Mouse (Mus musculus) forebrain, embryonic 14.5 days (tissue): ENCODE measurements around the gene Mtfr2. TPM values are rescaled to one million over a fixed set of nuclear protein-coding genes. Genes with fewer than 3 reads are reported as not detected.

Experiments used
- ATAC-seq: fragments of 200-750 bp; cut with Nextera tagmentation; 2 replicates; pipeline ENCODE4 v1.8.0; 2017; ENCODE audit warnings: mild to moderate bottlenecking, moderate library complexity
- DNase-seq: peaks from one replicate; pipeline ENCODE4 v3.0.0-alpha.2; 2015; ENCODE audit warnings: low spot score
- H3K27ac ChIP-seq: fragments of 300-500 bp; sonication (generic); 2 replicates; pipeline ENCODE4 v1.5.1; 2014; ENCODE audit warnings: low read depth, mild to moderate bottlenecking, control low read depth, low read length, moderate library complexity
- H3K27me3 ChIP-seq: fragments of 300-500 bp; sonication (generic); replicated peaks from 2 replicates; pipeline ENCODE4 v1.6.1; 2014; ENCODE audit warnings: low read length, control low read depth, mixed read lengths; ENCODE audit not compliant: control insufficient read depth, insufficient read depth
- H3K36me3 ChIP-seq: fragments of 300-500 bp; sonication (generic); 2 replicates; pipeline ENCODE4 v1.6.1; 2014; ENCODE audit warnings: low read length, control low read depth; ENCODE audit not compliant: control insufficient read depth, insufficient read depth
- H3K4me1 ChIP-seq: fragments of 300-500 bp; sonication (generic); 2 replicates; pipeline ENCODE4 v1.6.1; 2014; ENCODE audit warnings: antibody characterized with exemption, low read length, control low read depth; ENCODE audit not compliant: control insufficient read depth, insufficient read depth
- H3K4me2 ChIP-seq: fragments of 300-500 bp; sonication (generic); 2 replicates; pipeline ENCODE4 v1.6.1; 2014; ENCODE audit warnings: mild to moderate bottlenecking, control low read depth, low read length
- H3K4me3 ChIP-seq: fragments of 300-500 bp; sonication (generic); 2 replicates; pipeline ENCODE4 v1.5.1; 2014; ENCODE audit warnings: low read depth, low read length, control low read depth
- H3K9ac ChIP-seq: fragments of 300-500 bp; sonication (generic); 2 replicates; pipeline ENCODE4 v1.6.1; 2014; ENCODE audit warnings: mild to moderate bottlenecking, low read length, control low read depth, moderate library complexity
- H3K9me3 ChIP-seq: fragments of 300-500 bp; sonication (generic); replicated peaks from 2 replicates; pipeline ENCODE4 v1.6.1; 2016; ENCODE audit warnings: low read length, control low read depth, mixed read lengths; ENCODE audit not compliant: control insufficient read depth
- WGBS: fragments of 180-500 bp; shearing (Covaris S2); extraction: QIAGEN DNeasy Blood & Tissue Kit; methylation state at CpG from one replicate; pipeline ENCODE4 v1.1.7; 2014; 5-methylcytosine and 5-hydroxymethylcytosine counted together
- polyA plus RNA-seq: library from polyadenylated mRNA; unstranded; fragments of >200 nt; fragmentation: Nextera tagmentation; extraction: Ambion mirVana; gene quantifications from 2 replicates; pipeline ENCODE4 v1.2.1, GENCODE M21; 2014

Gene Mtfr2
- 0.80 and 1.1 TPM in 2 replicates for polyA plus RNA-seq

DNA sequence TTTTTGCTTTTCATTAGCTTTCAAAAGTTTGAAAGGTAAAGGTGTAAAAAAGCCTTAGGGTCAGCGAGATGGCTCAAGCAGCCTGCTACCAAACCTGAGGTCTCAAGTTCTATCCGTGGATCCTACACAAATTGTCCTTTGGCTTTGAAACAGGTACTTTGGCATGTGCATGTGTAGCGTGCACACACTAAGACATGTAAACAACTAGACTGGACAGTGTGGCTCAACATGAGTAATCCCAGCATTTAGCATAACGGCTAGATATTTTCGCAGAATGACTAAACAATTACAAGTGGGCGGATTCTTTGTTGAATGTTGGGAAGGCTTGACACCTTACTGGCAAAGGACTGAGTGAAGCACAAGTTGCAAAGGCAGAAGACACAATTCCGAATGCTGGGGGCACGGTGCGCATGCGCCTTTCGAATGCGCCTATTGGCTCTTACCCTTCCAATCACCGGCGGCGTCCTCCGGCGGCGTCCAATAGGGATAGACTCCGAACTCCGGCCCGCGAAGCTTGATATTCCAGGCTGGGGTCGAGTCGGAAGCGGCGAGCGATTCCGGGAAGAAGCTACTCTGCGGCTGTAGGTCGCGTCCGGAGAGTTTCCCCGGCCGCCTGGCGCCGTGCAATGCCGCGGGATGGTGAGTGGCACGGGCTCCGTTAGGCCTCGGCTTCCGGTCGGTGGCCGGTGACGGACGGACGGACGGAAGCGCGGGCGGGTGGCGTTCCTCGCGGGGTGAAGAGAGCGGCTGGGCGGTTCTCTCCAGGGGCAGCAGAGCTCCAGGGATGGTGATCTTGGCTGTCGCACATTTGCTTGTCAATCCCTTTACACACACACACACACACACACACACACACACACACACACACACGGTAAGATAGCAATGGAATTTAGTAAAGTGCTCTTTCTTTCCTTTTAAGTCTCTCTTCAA is at the start of gene Mtfr2:
Mtfr2 (plus strand) TSS at position 486 of the 930 bp plus-strand sequence.
- H3K4me3 ChIP-seq = peak within 1 kb of the TSS; percentile 51
- no peaks in the 10 kb centered on the region for H3K27me3 ChIP-seq
- 2% methylated on average over 58 of the region's 58 CpGs for WGBS
- peak within 1 kb of the TSS; percentile 77 for H3K4me2 ChIP-seq
- H3K9ac ChIP-seq = peak within 1 kb of the TSS; percentile 54
- peak; percentile 97 for ATAC-seq
- H3K9me3 ChIP-seq = no peaks in the 10 kb centered on the region
- peaks cover 5% of the 10 kb centered on the region; the same call in 1 of the 2 replicates for H3K4me1 ChIP-seq
- H3K27ac ChIP-seq = no peak within 1 kb of the TSS
- H3K36me3 ChIP-seq = peaks cover 32% of the 10 kb centered on the region
- DNase-seq = peak; percentile 97

DNA sequence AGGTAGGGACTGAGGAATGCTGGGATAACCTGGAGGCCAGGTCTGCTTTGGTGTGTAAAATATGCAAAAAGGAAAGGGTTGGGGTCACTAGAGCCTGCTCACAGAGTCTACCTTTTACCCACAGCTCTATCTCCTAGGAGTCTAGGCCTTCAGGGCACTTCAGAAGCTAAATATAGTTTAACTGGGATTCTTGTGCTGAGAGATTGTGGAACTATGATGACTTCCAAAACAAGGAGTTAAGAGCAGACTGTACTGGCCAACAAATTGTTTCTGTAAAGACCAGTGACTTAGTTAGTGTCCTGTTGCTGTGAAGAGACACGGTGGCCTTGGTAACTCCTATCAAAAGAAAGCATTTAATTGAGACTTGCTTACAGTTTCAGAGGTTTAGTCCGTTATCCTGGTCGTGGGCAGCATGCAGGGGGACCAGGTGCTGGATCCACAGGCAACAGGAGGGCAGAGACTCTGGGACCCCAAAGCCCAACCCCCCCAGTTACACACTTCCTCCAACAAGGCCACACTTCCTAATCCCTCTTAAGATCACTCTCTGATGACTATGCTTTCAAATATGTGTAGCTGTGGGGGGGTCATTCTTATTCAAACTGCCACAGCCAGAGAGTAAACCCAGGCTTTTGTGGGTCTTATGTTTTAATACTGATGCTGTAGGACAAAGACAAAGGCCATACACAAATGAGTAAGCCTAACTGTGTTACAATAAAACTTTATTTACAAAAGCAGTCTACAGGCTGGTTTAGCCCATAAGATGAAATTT is 49.2 kb upstream of the Mtfr2 start:
- no peak overlapping the region for H3K9ac ChIP-seq
- no peak overlapping the region for H3K4me3 ChIP-seq
- DNase-seq = no peak
- WGBS = 40% methylated on average over 3 of the region's 3 CpGs
- no peak overlapping the region for H3K27ac ChIP-seq
- H3K4me2 ChIP-seq = no peak overlapping the region
- ATAC-seq = no peak
- H3K27me3 ChIP-seq = no peaks in the 10 kb centered on the region
- no peaks in the 10 kb centered on the region for H3K36me3 ChIP-seq
- H3K4me1 ChIP-seq = no peaks in the 10 kb centered on the region
- no peaks in the 10 kb centered on the region for H3K9me3 ChIP-seq

DNA sequence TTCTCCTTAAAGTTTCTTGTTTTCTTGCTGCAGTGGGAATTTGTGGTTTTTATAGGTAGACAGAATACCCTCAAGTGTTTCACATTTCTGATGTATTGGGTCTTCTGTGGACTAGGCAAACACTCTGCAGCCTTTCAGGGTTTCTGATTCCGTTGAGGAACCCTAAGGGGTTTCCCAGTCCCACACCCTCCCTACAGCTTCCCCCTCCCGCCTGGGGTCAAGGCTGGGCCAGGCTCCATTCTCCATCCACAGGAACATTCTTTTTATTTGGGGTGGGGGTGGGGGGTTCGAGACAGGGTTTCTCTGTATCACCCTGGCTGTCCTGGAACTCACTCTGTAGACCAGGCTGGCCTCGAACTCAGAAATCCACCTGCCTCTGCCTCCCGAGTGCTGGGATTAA is 48.5 kb upstream of the Mtfr2 start:
- H3K27ac ChIP-seq = no peak overlapping the region
- H3K4me1 ChIP-seq = no peaks in the 10 kb centered on the region
- 75% methylated on average over 5 of the region's 5 CpGs for WGBS
- H3K36me3 ChIP-seq = no peaks in the 10 kb centered on the region
- H3K27me3 ChIP-seq = no peaks in the 10 kb centered on the region
- H3K4me2 ChIP-seq = no peak overlapping the region
- H3K4me3 ChIP-seq = no peak overlapping the region
- no peak for ATAC-seq
- H3K9ac ChIP-seq = no peak overlapping the region
- no peak for DNase-seq
- no peaks in the 10 kb centered on the region for H3K9me3 ChIP-seq

DNA sequence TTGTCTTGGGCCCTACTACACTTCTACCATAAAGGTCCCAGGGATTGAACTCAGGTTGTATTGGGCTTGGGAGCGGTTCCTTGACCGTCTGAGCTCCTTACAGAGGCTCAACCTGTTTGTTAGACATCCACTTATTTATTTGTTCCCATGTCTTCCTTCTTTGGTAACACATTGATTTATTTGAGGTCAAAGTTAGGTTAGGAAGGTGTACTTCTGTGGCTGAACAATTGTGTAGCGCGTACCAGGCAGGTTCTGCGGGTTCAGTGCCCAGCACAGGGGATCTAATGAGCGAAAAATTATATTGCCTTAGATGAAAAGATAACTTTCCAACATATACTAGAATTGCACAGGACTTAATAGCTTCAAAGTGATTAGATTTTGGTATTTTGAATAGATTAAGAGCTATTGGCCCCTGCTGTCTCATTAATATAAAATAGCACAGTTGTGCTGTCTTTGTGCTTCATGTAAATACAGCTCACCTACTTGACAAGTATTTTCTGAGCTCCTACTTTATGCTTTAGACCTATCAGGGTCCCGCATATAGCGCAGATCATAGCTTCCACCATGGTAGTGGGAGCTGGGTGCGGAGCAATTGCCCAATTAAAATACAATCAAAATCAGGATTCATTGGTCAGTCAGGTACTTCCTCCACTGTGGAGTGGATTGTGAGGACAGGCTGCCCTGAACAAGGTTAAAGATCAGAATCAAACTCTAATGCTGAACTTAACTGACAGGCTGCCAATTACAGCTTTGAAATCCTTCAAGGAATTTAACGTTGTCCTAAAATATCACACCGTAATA is 36.4 kb upstream of the Mtfr2 start:
- peak overlapping the region; percentile 82 for H3K4me2 ChIP-seq
- DNase-seq = no peak
- H3K4me3 ChIP-seq = peak overlapping the region; percentile 81
- H3K36me3 ChIP-seq = no peaks in the 10 kb centered on the region
- H3K27me3 ChIP-seq = no peaks in the 10 kb centered on the region
- WGBS = 48% methylated on average over 11 of the region's 11 CpGs
- H3K27ac ChIP-seq = peak overlapping the region; percentile 100
- no peaks in the 10 kb centered on the region for H3K9me3 ChIP-seq
- H3K4me1 ChIP-seq = peaks cover 14% of the 10 kb centered on the region
- no peak for ATAC-seq
- peak overlapping the region; percentile 92 for H3K9ac ChIP-seq

DNA sequence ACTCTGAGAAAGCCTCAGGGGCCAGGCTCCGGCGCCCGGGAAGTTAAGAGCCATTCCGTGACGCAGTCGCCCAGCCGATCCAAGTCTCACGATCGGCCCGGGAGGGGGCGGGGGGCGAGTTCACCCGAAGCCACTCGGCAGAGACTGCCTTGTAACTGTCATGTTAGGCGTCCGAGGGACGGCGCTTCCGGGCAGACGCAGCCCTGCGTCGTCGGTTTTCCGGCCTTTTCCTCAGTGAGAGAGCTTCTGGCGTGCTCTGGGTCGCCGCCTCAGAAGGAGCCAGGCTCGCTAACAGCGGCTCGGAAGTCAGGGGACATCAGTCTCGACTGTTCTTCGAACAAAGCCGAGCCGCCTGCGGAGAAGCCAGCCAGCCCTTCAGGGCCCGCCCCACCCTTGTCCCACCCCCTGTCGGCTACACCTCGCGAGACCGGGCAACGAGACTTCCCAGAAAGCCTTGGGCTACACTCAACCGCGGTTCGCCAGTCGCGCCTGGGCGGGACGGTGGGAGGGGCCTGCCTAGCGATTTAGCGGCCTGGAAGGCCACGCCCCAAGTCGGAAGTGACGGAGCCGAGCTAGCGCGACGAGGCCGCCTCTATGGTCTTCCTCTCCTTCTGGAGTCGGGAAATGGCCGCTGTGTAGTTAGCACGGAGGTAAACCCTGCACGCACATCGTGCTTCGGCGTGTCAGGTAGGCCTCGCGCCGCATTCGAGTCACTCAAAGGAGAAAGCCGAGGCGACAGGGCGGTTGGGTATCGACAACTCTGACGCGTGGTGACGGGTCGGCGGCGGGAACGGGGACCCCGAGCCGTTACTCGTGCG is 35.4 kb upstream of the Mtfr2 start, which contains the start of gene Bclaf1:
Bclaf1 (plus strand) TSS at position 552 of the 818 bp plus-strand sequence.
- no peaks in the 10 kb centered on the region for H3K27me3 ChIP-seq
- DNase-seq (peak; percentile 100), ATAC-seq (peak; percentile 98)
- H3K4me1 ChIP-seq = peaks cover 14% of the 10 kb centered on the region
- peak within 1 kb of the TSS; percentile 82 for H3K4me2 ChIP-seq
- no peaks in the 10 kb centered on the region for H3K36me3 ChIP-seq
- H3K9ac ChIP-seq = peak within 1 kb of the TSS; percentile 92
- no peaks in the 10 kb centered on the region for H3K9me3 ChIP-seq
- H3K27ac ChIP-seq = peak within 1 kb of the TSS; percentile 100
- WGBS = under 1% methylated on average over 83 of the region's 84 CpGs
- peak within 1 kb of the TSS; percentile 81 for H3K4me3 ChIP-seq

DNA sequence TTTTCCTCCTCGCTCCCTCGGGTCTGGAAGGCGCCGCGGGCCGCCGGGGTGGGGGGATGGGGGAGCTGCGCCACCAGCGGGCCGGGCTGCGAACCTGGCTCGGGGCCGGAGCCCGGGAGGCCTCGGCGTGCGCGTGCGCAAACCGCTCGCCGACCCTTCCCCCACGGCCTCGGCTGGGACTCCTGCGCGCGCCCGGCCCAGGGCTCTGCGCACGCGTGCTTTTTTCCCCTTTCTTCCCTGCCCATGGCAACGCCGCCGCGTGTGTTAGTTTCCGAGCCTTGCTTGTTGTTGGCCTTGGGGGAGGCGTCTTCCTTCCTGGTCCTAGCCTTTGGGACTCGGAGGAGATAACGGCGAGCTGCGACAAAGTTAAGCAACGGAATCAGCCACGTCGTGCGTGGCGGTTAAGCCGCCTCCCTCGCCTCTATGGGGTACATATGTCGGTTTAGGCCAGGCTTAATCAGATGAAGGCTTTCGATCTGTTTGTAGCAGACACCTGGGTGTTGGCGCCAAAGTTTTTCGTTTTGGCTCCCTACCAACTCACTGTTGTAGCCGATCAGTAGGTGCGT is 34.8 kb upstream of the Mtfr2 start:
- DNase-seq (peak; percentile 94), ATAC-seq (peak; percentile 82)
- no peaks in the 10 kb centered on the region for H3K9me3 ChIP-seq
- peak overlapping the region; percentile 92 for H3K9ac ChIP-seq
- no peaks in the 10 kb centered on the region for H3K36me3 ChIP-seq
- 0% methylated on average over 52 of the region's 54 CpGs for WGBS
- peaks cover 14% of the 10 kb centered on the region for H3K4me1 ChIP-seq
- H3K27me3 ChIP-seq = no peaks in the 10 kb centered on the region
- peak overlapping the region; percentile 100 for H3K27ac ChIP-seq
- peak overlapping the region; percentile 53 for H3K4me2 ChIP-seq
- H3K4me3 ChIP-seq = peak overlapping the region; percentile 81

DNA sequence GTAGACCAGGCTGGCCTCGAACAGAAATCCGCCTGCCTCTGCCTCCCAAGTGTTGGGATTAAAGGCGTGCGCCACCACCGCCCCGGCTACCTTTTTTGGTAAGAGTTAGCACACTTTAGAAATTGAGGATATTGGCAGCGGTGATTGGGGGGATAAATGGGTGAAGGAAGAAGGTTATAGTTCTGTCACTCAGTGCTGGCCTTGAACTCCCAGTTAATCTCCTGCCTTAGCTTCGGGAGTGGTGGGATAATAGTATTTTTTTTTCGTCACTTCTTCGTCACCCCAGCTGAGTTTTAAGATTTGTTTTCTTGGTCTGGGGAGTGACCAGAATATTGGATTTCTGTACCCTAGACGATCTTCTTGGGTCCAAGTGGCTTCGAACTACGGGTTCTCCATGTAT is 34.1 kb upstream of the Mtfr2 start:
- no peak overlapping the region for H3K27ac ChIP-seq

More for the DNA sequence above, 34.1 kb upstream of the Mtfr2 start:
- WGBS = 48% methylated on average over 13 of the region's 13 CpGs
- Histone ChIP-seq H3K9me3 (no peaks in the 10 kb centered on the region), H3K4me1 (peaks cover 14% of the 10 kb centered on the region), H3K4me3 (peak overlapping the region; percentile 81), H3K4me2 (peak overlapping the region; percentile 53), H3K9ac (peak overlapping the region; percentile 92), H3K27me3 (no peaks in the 10 kb centered on the region), H3K36me3 (peaks cover 6% of the 10 kb centered on the region; the same call in 1 of the 2 replicates)
- DNase-seq (no peak), ATAC-seq (no peak)
